Mouse (Mus musculus): Measurements from ENCODE around the gene Spink8. TPM values are rescaled to one million over a fixed set of nuclear protein-coding genes. Genes with fewer than 3 reads are reported as not detected.
"Not testable (repeated sequence)": the region's sequence is repeated elsewhere in the genome, so short reads cannot be mapped to it uniquely, and the experiment has no call there.

The Spink8 gene
- not detected for total RNA-seq (2018; cell fraction: chromatin; rRNA removed)
- total RNA-seq (2018; cell fraction: cytosol; rRNA removed): not detected
- not detected for total RNA-seq (2018; cell fraction: nucleus; rRNA removed)
- not detected in 3 replicates for polyA plus RNA-seq (2018)

- WGBS (ENCODE audit: missing documents): 86% methylated on average over 1 of the region's 1 CpGs
These were observed at the start of gene Spink8 for GRCm38 (mm10) chr9:109811980-109812379. Spink8 (plus strand) TSS chr9:109812280.

GRCm38 (mm10) chr9:109766841-109767240 lies 45.2 kb upstream of the Spink8 start:
- H3K4me3 ChIP-seq (ENCODE audit: inconsistent target); H3K36me3 ChIP-seq (ENCODE audit: inconsistent target); H3K27ac ChIP-seq; H3K79me2 ChIP-seq (ENCODE audit: inconsistent target): not testable (repeated sequence)
- 80% methylated on average over 1 of the region's 1 CpGs for WGBS (ENCODE audit: missing documents)

More at GRCm38 (mm10) chr9:109811980-109812379, at the start of gene Spink8:
- Histone ChIP-seq H3K79me2 (ENCODE audit: inconsistent target) (no peaks in the 10 kb centered on the region), H3K36me3 (ENCODE audit: inconsistent target) (no peaks in the 10 kb centered on the region), H3K4me3 (ENCODE audit: inconsistent target) (no peak within 1 kb of the TSS), H3K27ac (no peak within 1 kb of the TSS)

- not testable (repeated sequence) for H3K79me2 ChIP-seq (ENCODE audit: inconsistent target); H3K4me3 ChIP-seq (ENCODE audit: inconsistent target); H3K36me3 ChIP-seq (ENCODE audit: inconsistent target); H3K27ac ChIP-seq
- 85% methylated on average over 4 of the region's 4 CpGs for WGBS (ENCODE audit: missing documents)
These were observed 21.5 kb upstream of the Spink8 start, which contains the start of gene Fbxw27 for GRCm38 (mm10) chr9:109790570-109790969. Fbxw27 (minus strand) TSS chr9:109790670.

- H3K36me3 ChIP-seq (ENCODE audit: inconsistent target): no peaks in the 10 kb centered on the region
- no peak overlapping the region for H3K27ac ChIP-seq
- no peaks in the 10 kb centered on the region for H3K79me2 ChIP-seq (ENCODE audit: inconsistent target)
- 90% methylated on average over 2 of the region's 2 CpGs for WGBS (ENCODE audit: missing documents)
- H3K4me3 ChIP-seq (ENCODE audit: inconsistent target): no peak overlapping the region
These were observed 16.9 kb upstream of the Spink8 start for GRCm38 (mm10) chr9:109795221-109795620.

- Histone ChIP-seq H3K36me3 (ENCODE audit: inconsistent target) (no peaks in the 10 kb centered on the region), H3K4me3 (ENCODE audit: inconsistent target) (no peak overlapping the region), H3K79me2 (ENCODE audit: inconsistent target) (no peaks in the 10 kb centered on the region), H3K27ac (no peak overlapping the region)
- 90% methylated on average over 2 of the region's 2 CpGs for WGBS (ENCODE audit: missing documents)
These were observed 16.3 kb upstream of the Spink8 start for GRCm38 (mm10) chr9:109795811-109796210.

GRCm38 (mm10) chr9:109798051-109798450 lies 14.0 kb upstream of the Spink8 start:
- Histone ChIP-seq H3K27ac (no peak overlapping the region), H3K36me3 (ENCODE audit: inconsistent target) (no peaks in the 10 kb centered on the region), H3K4me3 (ENCODE audit: inconsistent target) (no peak overlapping the region), H3K79me2 (ENCODE audit: inconsistent target) (no peaks in the 10 kb centered on the region)
- 92% methylated on average over 1 of the region's 1 CpGs for WGBS (ENCODE audit: missing documents)

GRCm38 (mm10) chr9:109805596-109805995 lies 6.5 kb upstream of the Spink8 start:
- 90% methylated on average over 2 of the region's 2 CpGs for WGBS (ENCODE audit: missing documents)
- not testable (repeated sequence) for H3K4me3 ChIP-seq (ENCODE audit: inconsistent target); H3K36me3 ChIP-seq (ENCODE audit: inconsistent target); H3K27ac ChIP-seq; H3K79me2 ChIP-seq (ENCODE audit: inconsistent target)

- no peaks in the 10 kb centered on the region for H3K79me2 ChIP-seq (ENCODE audit: inconsistent target)
- H3K27ac ChIP-seq: no peak overlapping the region
- WGBS (ENCODE audit: missing documents): 67% methylated on average over 1 of the region's 1 CpGs
- H3K4me3 ChIP-seq (ENCODE audit: inconsistent target): no peak overlapping the region
- no peaks in the 10 kb centered on the region for H3K36me3 ChIP-seq (ENCODE audit: inconsistent target)
These were observed 5.8 kb upstream of the Spink8 start for GRCm38 (mm10) chr9:109806260-109806659.

- 100% methylated on average over 2 of the region's 2 CpGs for WGBS (ENCODE audit: missing documents)
These were observed 5.3 kb upstream of the Spink8 start for GRCm38 (mm10) chr9:109806695-109807293.

GRCm38 (mm10) chr9:109807898-109808297 lies 4.2 kb upstream of the Spink8 start:
- Histone ChIP-seq H3K79me2 (ENCODE audit: inconsistent target) (no peaks in the 10 kb centered on the region), H3K27ac (no peak overlapping the region), H3K36me3 (ENCODE audit: inconsistent target) (no peaks in the 10 kb centered on the region), H3K4me3 (ENCODE audit: inconsistent target) (no peak overlapping the region)
- WGBS (ENCODE audit: missing documents): 43% methylated on average over 2 of the region's 3 CpGs

More at GRCm38 (mm10) chr9:109806695-109807293, 5.3 kb upstream of the Spink8 start:
- H3K4me3 ChIP-seq (ENCODE audit: inconsistent target): no peak overlapping the region
- no peaks in the 10 kb centered on the region for H3K79me2 ChIP-seq (ENCODE audit: inconsistent target)
- H3K36me3 ChIP-seq (ENCODE audit: inconsistent target): no peaks in the 10 kb centered on the region
- no peak overlapping the region for H3K27ac ChIP-seq

- WGBS (ENCODE audit: missing documents): 38% methylated on average over 7 of the region's 7 CpGs
These were observed 1.3 kb downstream of the Spink8 start for GRCm38 (mm10) chr9:109813424-109813823.

GRCm38 (mm10) chr9:109816341-109816740 lies 4.3 kb downstream of the Spink8 start:
- no peak overlapping the region for H3K4me3 ChIP-seq (ENCODE audit: inconsistent target)
- H3K27ac ChIP-seq: no peak overlapping the region
- H3K36me3 ChIP-seq (ENCODE audit: inconsistent target): no peaks in the 10 kb centered on the region
- H3K79me2 ChIP-seq (ENCODE audit: inconsistent target): no peaks in the 10 kb centered on the region
- 33% methylated on average over 6 of the region's 6 CpGs for WGBS (ENCODE audit: missing documents)

More at GRCm38 (mm10) chr9:109813424-109813823, 1.3 kb downstream of the Spink8 start:
- no peaks in the 10 kb centered on the region for H3K79me2 ChIP-seq (ENCODE audit: inconsistent target)
- no peak overlapping the region for H3K4me3 ChIP-seq (ENCODE audit: inconsistent target)
- H3K27ac ChIP-seq: no peak overlapping the region
- H3K36me3 ChIP-seq (ENCODE audit: inconsistent target): no peaks in the 10 kb centered on the region

GRCm38 (mm10) chr9:109825739-109826138 lies 13.7 kb downstream of the Spink8 start:
- no peaks in the 10 kb centered on the region for H3K36me3 ChIP-seq (ENCODE audit: inconsistent target)
- H3K4me3 ChIP-seq (ENCODE audit: inconsistent target): no peak overlapping the region
- no peaks in the 10 kb centered on the region for H3K79me2 ChIP-seq (ENCODE audit: inconsistent target)
- WGBS (ENCODE audit: missing documents): 37% methylated on average over 4 of the region's 4 CpGs
- no peak overlapping the region for H3K27ac ChIP-seq

- Histone ChIP-seq H3K36me3 (ENCODE audit: inconsistent target) (no peaks in the 10 kb centered on the region), H3K4me3 (ENCODE audit: inconsistent target) (no peak overlapping the region), H3K79me2 (ENCODE audit: inconsistent target) (no peaks in the 10 kb centered on the region), H3K27ac (no peak overlapping the region)
- 58% methylated on average over 5 of the region's 5 CpGs for WGBS (ENCODE audit: missing documents)
These were observed 14.1 kb downstream of the Spink8 start for GRCm38 (mm10) chr9:109826181-109826580.

GRCm38 (mm10) chr9:109832391-109833087 lies 20.5 kb downstream of the Spink8 start, which contains the start of gene Nme6:
Nme6 (plus strand) TSS chr9:109832749.
- WGBS (ENCODE audit: missing documents): under 1% methylated on average over 32 of the region's 32 CpGs
- H3K27ac ChIP-seq: peak within 1 kb of the TSS; percentile 73
- H3K36me3 ChIP-seq (ENCODE audit: inconsistent target): no peaks in the 10 kb centered on the region
- H3K79me2 ChIP-seq (ENCODE audit: inconsistent target): no peaks in the 10 kb centered on the region
- H3K4me3 ChIP-seq (ENCODE audit: inconsistent target): peak within 1 kb of the TSS; percentile 80
